Mouse (Mus musculus) ES-E14 (cell line): ENCODE results near the gene Atp5g1.

Source experiments
- MAFK ChIP-seq: IDR thresholded peaks from 2 replicates; pipeline ENCODE4 v1.6.1; 2014; ENCODE audit warnings: mild to moderate bottlenecking, low read depth, low read length, inconsistent platforms; ENCODE audit not compliant: insufficient read depth
- ZC3H11A ChIP-seq: IDR thresholded peaks from 2 replicates; pipeline ENCODE4 v1.6.1; 2012; ENCODE audit warnings: low read depth, mild to moderate bottlenecking, inconsistent platforms, low read length, borderline replicate concordance

DNA sequence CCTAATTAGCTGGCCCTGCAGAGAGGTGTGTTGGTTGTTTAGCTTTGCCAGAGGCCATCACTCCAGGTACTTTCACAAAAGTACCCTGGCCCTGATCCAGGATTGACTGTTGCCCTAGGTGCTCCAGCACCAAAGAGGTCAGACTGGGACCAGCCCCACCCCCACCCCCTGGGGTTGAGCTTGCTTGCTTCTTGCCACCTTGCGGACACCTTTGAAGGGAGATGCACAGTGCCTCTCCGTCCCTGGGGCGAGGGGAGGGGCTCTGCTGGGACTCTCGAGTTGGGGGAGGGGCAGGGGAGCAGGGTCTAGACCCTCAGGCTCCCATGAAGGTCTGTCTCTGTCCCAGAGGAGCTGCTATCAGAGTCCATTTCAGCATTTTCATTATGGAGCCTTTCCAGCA lies 25.5 kb downstream of the Atp5g1 start:
- no peak for TF ChIP-seq ZC3H11A
- TF ChIP-seq MAFK: no peak
